Mouse (Mus musculus) heart, adult 2 months (tissue): ENCODE measurements at regions not wholly inside any gene's neighbourhood (a gene's known extent, or its start where the extent isn't known, plus 50 kb on each side); places are given as distances from the start of the nearest gene placed in this dataset.
"Not testable (repeated sequence)": the region's sequence is repeated elsewhere in the genome, so short reads cannot be mapped to it uniquely, and the experiment has no call there.

ENCODE experiments used
- DNase-seq, 2 experiments: peaks; one replicate each; pipeline ENCODE4 v3.0.0; 2021
- H3K27ac ChIP-seq: fragments of 200-600 bp; 2 replicates; pipeline ENCODE4 v1.8.1; 2022
- H3K27me3 ChIP-seq: fragments of 200-500 bp; 2 replicates; pipeline ENCODE4 v1.6.1; 2012; ENCODE audit warnings: mild to moderate bottlenecking, low read length, inconsistent platforms, mixed read lengths; ENCODE audit not compliant: control insufficient read depth, insufficient read depth
- H3K36me3 ChIP-seq: fragments of 200-500 bp; 2 replicates; pipeline ENCODE4 v1.6.1; 2012; ENCODE audit warnings: low read length, inconsistent platforms; ENCODE audit not compliant: control insufficient read depth, insufficient read depth
- H3K4me1 ChIP-seq: fragments of 200-500 bp; 2 replicates; pipeline ENCODE4 v1.6.1; 2011; ENCODE audit warnings: low read length; ENCODE audit not compliant: control insufficient read depth, insufficient read depth
- H3K4me3 ChIP-seq: fragments of 200-600 bp; 2 replicates; pipeline ENCODE4 v1.8.1; 2022
- H3K79me2 ChIP-seq: fragments of 200-500 bp; replicated peaks from 2 replicates; pipeline ENCODE4 v1.6.1; 2012; ENCODE audit warnings: mild to moderate bottlenecking, inconsistent platforms, low read length, moderate library complexity, mixed read lengths; ENCODE audit not compliant: control insufficient read depth, insufficient read depth
- H3K9ac ChIP-seq: fragments of 200-500 bp; 2 replicates; pipeline ENCODE4 v1.6.1; 2012; ENCODE audit warnings: low read depth, mild to moderate bottlenecking, control low read depth, inconsistent platforms, low read length, mixed read lengths
- CTCF ChIP-seq: fragments of 200-600 bp; IDR thresholded peaks from 2 replicates; pipeline ENCODE4 v1.8.1; 2022; ENCODE audit warnings: antibody characterized with exemption, mild to moderate bottlenecking, moderate library complexity
- EP300 ChIP-seq: fragments of 200-500 bp; IDR thresholded peaks from 2 replicates; pipeline ENCODE4 v1.6.1; 2011; ENCODE audit warnings: low read depth, low read length, control low read depth; ENCODE audit not compliant: insufficient read depth
- POLR2A ChIP-seq: fragments of 200-500 bp; IDR thresholded peaks from 2 replicates; pipeline ENCODE4 v1.6.1; 2011; ENCODE audit warnings: mild to moderate bottlenecking, low read depth, low read length, control low read depth; ENCODE audit not compliant: insufficient read depth
- WGBS: fragments of 180-500 bp; shearing (Covaris S2); methylation state at CpG from one replicate; pipeline ENCODE4 v1.1.7; 2018; 5-methylcytosine and 5-hydroxymethylcytosine counted together
- intact Hi-C: fragments of 180-260 bp; cut with DNase I; formaldehyde crosslinking; loops from one replicate; pipeline ENCODE4 v1.15.1; 2025

DNA sequence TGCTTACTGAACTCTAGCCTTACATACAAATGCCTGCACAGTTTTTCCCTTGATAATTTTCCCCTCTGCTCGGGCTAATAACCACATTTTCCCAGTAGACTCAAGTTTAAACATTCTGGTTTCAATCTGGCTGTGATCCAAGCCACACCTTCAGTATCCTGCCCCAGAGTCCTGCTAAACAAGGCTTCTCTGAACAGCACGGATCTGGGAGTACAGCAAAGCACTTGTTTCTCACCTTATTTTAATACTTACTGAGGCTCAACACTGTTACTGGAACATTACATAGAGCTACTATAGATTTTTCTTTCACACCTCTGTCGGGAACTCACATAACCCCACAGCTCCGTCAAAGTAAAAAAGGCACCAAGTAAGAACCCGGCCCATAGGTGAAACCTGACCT is 114.3 kb upstream of the Ndn start:
- Histone ChIP-seq H3K9ac (no peak overlapping the region), H3K4me3 (no peak overlapping the region), H3K36me3 (no peaks in the 10 kb centered on the region), H3K27me3 (no peaks in the 10 kb centered on the region), H3K27ac (no peak overlapping the region), H3K79me2 (no peaks in the 10 kb centered on the region), H3K4me1 (no peaks in the 10 kb centered on the region)
- intact Hi-C loops: no loop called here
- TF ChIP-seq POLR2A (no peak), EP300 (no peak), CTCF (no peak)
- no peak for DNase-seq
- WGBS: 48% methylated on average over 5 of the region's 5 CpGs

DNA sequence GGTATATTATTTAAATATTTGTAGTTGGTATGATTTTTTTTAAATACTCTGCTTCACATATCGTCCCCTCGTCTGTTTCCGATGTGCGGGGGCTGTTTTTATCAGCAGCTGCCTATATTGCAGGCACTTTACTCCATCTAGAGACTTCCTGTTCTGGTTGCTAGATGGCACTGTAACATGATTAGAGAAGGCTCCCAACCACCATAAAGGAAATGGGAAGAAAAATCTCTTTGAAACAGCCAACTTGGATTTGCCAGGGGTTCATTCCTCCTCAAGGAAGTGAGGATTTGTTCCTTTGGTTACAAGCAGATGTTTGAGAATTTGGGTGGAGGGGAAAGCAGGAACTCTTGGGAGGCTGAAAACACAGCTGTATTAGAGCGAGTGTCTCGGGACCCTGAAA is 112.3 kb upstream of the Ndn start:
- DNase-seq: no peak
- 44% methylated on average over 6 of the region's 6 CpGs for WGBS
- Histone ChIP-seq H3K4me3 (no peak overlapping the region), H3K27me3 (no peaks in the 10 kb centered on the region), H3K79me2 (no peaks in the 10 kb centered on the region), H3K27ac (no peak overlapping the region), H3K36me3 (no peaks in the 10 kb centered on the region), H3K9ac (no peak overlapping the region), H3K4me1 (no peaks in the 10 kb centered on the region)
- intact Hi-C loops: no loop called here
- TF ChIP-seq POLR2A: no peak
- no peak for TF ChIP-seq EP300
- TF ChIP-seq CTCF: no peak

DNA sequence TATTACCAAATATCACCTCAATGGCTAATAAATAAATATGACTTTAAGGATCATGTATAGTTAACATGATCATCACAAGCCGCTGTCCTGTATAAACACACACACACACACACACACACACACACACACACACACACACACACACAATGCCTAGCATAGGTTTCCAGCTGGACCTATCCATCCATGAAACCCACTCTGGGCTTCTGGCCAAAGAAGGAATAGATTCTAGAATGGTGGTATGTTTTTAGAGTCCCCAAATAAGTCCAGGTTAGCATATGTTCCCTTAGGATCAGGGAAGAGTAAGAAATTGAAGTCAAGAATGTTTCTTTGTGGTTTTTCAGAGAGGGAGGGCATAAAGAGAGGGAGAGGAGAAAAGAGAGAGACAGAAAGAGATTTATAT is 110.6 kb upstream of the Ndn start:
- no peak for DNase-seq
- no peak for TF ChIP-seq EP300
- TF ChIP-seq POLR2A: no peak
- TF ChIP-seq CTCF: no peak
- Histone ChIP-seq H3K27ac (no peak overlapping the region), H3K4me1 (no peaks in the 10 kb centered on the region), H3K9ac (no peak overlapping the region), H3K27me3 (no peaks in the 10 kb centered on the region), H3K4me3 (no peak overlapping the region), H3K36me3 (no peaks in the 10 kb centered on the region), H3K79me2 (no peaks in the 10 kb centered on the region)
- 71% methylated on average over 1 of the region's 1 CpGs for WGBS
- intact Hi-C loops: no loop called here

DNA sequence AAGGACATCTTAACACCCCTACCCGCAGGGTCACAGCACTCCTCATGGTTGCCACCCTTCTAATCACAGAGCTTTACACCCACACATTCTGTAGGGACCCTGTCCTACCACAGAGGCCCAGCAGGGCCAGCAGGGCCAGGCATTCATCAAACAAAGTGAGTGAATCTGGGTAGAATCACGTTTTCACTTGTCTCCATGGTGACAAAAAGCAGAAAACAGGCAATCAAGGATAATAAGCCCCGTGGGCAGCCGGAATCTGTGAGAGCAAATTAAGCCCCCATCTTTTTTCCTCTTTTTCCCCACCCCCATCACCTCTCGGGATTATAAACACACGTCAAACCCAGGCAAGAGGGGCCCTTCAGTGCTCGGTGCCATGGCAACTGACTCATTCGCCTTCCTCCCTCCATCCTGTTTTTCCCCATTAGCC is 84.7 kb upstream of the Ndn start:
- Histone ChIP-seq H3K9ac (no peak overlapping the region), H3K27me3 (no peaks in the 10 kb centered on the region), H3K27ac (no peak overlapping the region), H3K4me1 (no peaks in the 10 kb centered on the region), H3K4me3 (no peak overlapping the region), H3K36me3 (no peaks in the 10 kb centered on the region), H3K79me2 (no peaks in the 10 kb centered on the region)
- 31% methylated on average over 8 of the region's 8 CpGs for WGBS
- TF ChIP-seq CTCF (no peak), EP300 (no peak), POLR2A (no peak)
- DNase-seq: no peak
- intact Hi-C loops: no loop called here

DNA sequence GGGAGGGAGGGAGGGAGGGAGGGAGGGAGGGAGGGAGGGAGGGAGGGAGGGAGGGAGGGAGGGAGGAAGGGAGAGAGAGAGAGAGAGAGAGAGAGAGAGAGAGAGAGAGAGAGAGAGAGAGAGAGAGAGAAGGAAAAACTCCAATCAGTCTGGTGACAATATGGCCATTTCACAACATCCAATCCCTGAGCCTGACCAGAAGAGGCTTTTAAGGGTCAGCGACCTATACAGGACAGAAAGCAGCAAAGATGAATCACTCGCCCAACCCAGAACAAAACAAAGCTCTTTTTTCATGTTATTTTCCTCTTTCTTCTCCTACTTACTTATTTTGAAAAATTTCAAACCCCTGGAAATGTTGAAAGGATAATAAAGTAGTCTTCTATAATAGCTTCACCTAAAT is 84.2 kb upstream of the Ndn start:
- H3K27ac ChIP-seq, intact Hi-C loops, DNase-seq, H3K9ac ChIP-seq, H3K79me2 ChIP-seq, H3K27me3 ChIP-seq, H3K4me1 ChIP-seq, H3K36me3 ChIP-seq, H3K4me3 ChIP-seq: not testable (repeated sequence)
- 70% methylated on average over 2 of the region's 2 CpGs for WGBS

DNA sequence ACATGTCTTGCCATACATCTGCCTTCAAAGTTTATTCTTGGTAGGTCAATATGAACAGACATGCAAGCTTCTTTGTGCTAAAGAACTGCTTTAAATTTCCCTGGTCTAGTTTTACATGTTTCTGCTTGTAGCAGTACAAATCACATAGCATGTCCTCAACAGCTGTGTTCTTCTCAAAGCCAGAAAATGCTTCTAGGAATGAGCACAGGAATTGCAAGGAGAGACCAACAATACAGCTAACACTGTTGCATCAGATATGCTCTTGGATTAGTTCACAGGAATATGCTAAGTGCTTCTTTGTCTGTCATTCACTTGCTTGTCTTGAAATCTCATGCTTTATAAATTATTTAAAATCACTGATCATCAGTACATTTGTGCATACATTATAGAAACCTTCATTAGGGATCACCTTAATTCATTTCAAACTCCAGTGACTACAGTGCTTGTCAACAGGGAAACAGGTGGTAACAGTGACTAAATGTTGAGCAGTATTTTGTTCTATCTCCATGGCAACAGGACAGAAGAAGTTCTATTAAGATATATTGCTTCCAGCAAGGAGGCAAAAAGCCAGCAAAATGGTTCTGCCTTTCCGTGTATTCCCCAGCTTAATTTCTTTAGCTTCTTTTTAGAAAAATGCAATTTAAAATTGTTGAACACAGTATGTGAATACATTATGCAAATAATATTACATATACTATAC is 77.1 kb upstream of the Ndn start:
- Histone ChIP-seq H3K9ac (no peak overlapping the region), H3K36me3 (no peaks in the 10 kb centered on the region), H3K79me2 (no peaks in the 10 kb centered on the region), H3K4me3 (no peak overlapping the region), H3K4me1 (no peaks in the 10 kb centered on the region), H3K27me3 (no peaks in the 10 kb centered on the region), H3K27ac (no peak overlapping the region)
- TF ChIP-seq EP300 (no peak), CTCF (no peak), POLR2A (no peak)
- 54% methylated on average over 1 of the region's 1 CpGs for WGBS
- DNase-seq: no peak
- intact Hi-C loops: no loop called here

DNA sequence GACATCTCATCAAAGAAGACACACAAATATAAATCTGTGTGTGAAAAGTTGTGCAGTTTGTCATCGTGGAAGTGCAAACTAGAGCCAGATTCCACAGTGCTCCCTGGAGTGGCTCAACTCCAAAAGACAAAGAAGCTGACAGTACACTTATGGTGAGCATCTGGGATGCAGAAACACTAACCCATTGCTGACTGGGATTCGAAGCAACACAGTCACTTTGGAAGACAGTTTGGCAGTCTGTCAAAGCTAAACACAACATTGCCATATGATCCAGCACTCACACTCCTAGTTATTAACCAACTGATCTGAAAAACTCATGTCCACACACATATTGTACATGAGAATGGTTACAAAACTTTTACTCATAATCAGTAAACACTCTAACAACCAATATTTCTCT is 70.2 kb upstream of the Ndn start:
- WGBS: 24% methylated on average over 2 of the region's 2 CpGs
- TF ChIP-seq CTCF (no peak), POLR2A (no peak), EP300 (no peak)

More for the DNA sequence above, 70.2 kb upstream of the Ndn start:
- H3K79me2 ChIP-seq: no peaks in the 10 kb centered on the region
- no peak overlapping the region for H3K4me3 ChIP-seq
- H3K27ac ChIP-seq: no peak overlapping the region
- intact Hi-C loops: no loop called here
- no peaks in the 10 kb centered on the region for H3K36me3 ChIP-seq
- no peaks in the 10 kb centered on the region for H3K27me3 ChIP-seq
- H3K4me1 ChIP-seq: no peaks in the 10 kb centered on the region
- H3K9ac ChIP-seq: no peak overlapping the region
- DNase-seq: no peak
